Mouse (Mus musculus): ENCODE measurements around the gene Cdk6. TPM values are rescaled to one million over a fixed set of nuclear protein-coding genes. Genes with fewer than 3 reads are reported as not detected.

The Cdk6 gene
- total and polyA plus RNA-seq, 3 experiments = 40.4 to 171 (median 50.8) TPM

DNA sequence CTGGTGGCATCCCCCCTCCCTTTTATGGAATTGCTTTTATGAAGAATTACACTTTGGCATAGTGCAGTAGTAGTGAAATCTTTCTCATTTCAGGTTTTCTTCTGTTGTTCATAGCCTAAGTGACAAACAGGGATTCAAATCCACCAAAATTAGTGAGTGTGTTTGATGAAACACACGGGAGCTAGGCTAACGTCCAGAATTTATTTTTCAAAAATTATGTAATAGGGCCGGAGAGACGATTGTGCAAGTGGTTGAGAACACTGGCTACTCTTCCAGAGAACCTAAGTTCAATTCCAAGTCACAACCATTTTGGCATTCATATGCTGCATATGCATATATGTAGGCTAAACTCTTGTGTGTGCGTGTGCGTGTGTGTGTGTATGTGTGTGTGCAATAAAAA lies 16.2 kb downstream of the Cdk6 start:
- dilution Hi-C loops (cut with MboI; ENCODE audit: extremely low pct_ligation_motif_present, extremely low pct_unique_long_range_greater_than_20kb, low sequenced_read_pairs) (no loop called here), in situ Hi-C loops (cut with MboI; ENCODE audit: low pct_ligation_motif_present, low pct_unique_long_range_greater_than_20kb, low sequenced_read_pairs) (no loop called here)
- peak overlapping the region; percentile 90 for H3K4me2 ChIP-seq (ENCODE audit: insufficient read depth, low read depth, poor library complexity, severe bottlenecking)
- H3K36me3 ChIP-seq (replicated peaks in 1 of 2; ENCODE audit: control insufficient read depth in 1 of 2, insufficient read depth in 1 of 2, low read length in 1 of 2) = peaks cover 0 to 29% of the 10 kb centered on the region in 2 experiments
- H3K9ac ChIP-seq (ENCODE audit: insufficient read depth, low read depth) = peak overlapping the region; percentile 57
- H3K79me2 ChIP-seq (replicated peaks; ENCODE audit: control insufficient read depth, extremely low read depth, insufficient read depth, poor library complexity, severe bottlenecking) = peaks cover 70% of the 10 kb centered on the region
- no peak overlapping the region for H3K4me3 ChIP-seq (replicated peaks in 1 of 3; ENCODE audit: low read depth in 2 of 3, low read length in 2 of 3, poor library complexity in 1 of 3)
- H3K9me3 ChIP-seq (replicated peaks; ENCODE audit: low read length) = no peaks in the 10 kb centered on the region
- H3K27ac ChIP-seq (ENCODE audit: insufficient read depth, low read depth) = peak overlapping the region; percentile 97
- peaks cover 24 to 88% of the 10 kb centered on the region in 2 experiments for H3K4me1 ChIP-seq (ENCODE audit: control insufficient read depth in 1 of 2, insufficient read depth in 2 of 2)
- TF ChIP-seq NRF1 (IDR thresholded peaks at IDR 0.05; ENCODE audit: low read depth, low read length) = no peak
- TF ChIP-seq ZKSCAN1 (IDR thresholded peaks at IDR 0.05; ENCODE audit: borderline replicate concordance, low read depth, low read length) = no peak
- no peak for TF ChIP-seq JUND (conservative IDR thresholded peaks at IDR 0.05; ENCODE audit: low read depth, low read length)
- no peak for TF ChIP-seq ELF1 (IDR thresholded peaks at IDR 0.05; ENCODE audit: low read depth, low read length)
- TF ChIP-seq MEF2A (IDR thresholded peaks at IDR 0.05; ENCODE audit: borderline replicate concordance, low read depth, low read length) = no peak
- TF ChIP-seq CHD1 (IDR thresholded peaks at IDR 0.05; ENCODE audit: low read depth, low read length) = no peak
- TF ChIP-seq TBP (conservative IDR thresholded peaks at IDR 0.05; ENCODE audit: low read depth, low read length) = no peak
- TF ChIP-seq JUN (IDR thresholded peaks at IDR 0.05; ENCODE audit: insufficient read depth, low read depth, low read length) = no peak
- no peak for DNase-seq (ENCODE audit: extremely low read depth)
- no peaks in the 10 kb centered on the region for H3K27me3 ChIP-seq (replicated peaks)

- peak overlapping the region; percentile 60; the same call in 1 of the 2 replicates for H3K4me2 ChIP-seq (ENCODE audit: insufficient read depth, low read depth, poor library complexity, severe bottlenecking)
- H3K4me3 ChIP-seq (replicated peaks in 1 of 3; ENCODE audit: low read depth in 2 of 3, low read length in 2 of 3, poor library complexity in 1 of 3) = no peak overlapping the region
- H3K9ac ChIP-seq (ENCODE audit: insufficient read depth, low read depth) = peak overlapping the region; percentile 55
- no peaks in the 10 kb centered on the region for H3K27me3 ChIP-seq (replicated peaks)
- H3K4me1 ChIP-seq (ENCODE audit: control insufficient read depth in 1 of 2, insufficient read depth in 2 of 2) = peaks cover 33 to 96% of the 10 kb centered on the region in 2 experiments
- H3K79me2 ChIP-seq (replicated peaks; ENCODE audit: control insufficient read depth, extremely low read depth, insufficient read depth, poor library complexity, severe bottlenecking) = peaks cover 78% of the 10 kb centered on the region
- H3K36me3 ChIP-seq (replicated peaks in 1 of 2; ENCODE audit: control insufficient read depth in 1 of 2, insufficient read depth in 1 of 2, low read length in 1 of 2) = peaks cover 5 to 43% of the 10 kb centered on the region in 2 experiments
- TF ChIP-seq BHLHE40 (IDR thresholded peaks at IDR 0.05; ENCODE audit: low read depth, low read length) (peak; percentile 33; the same call in 1 of the 2 replicates), RCOR1 (conservative IDR thresholded peaks at IDR 0.05; ENCODE audit: low read depth, low read length) (0 out of 2 replicates have a peak, but pooled peaks have one; percentile 13), USF2 (conservative IDR thresholded peaks at IDR 0.05; ENCODE audit: low read depth, low read length) (no peak), MYC (IDR thresholded peaks at IDR 0.05; ENCODE audit: low read depth, low read length) (peak; percentile 58; the same call in 1 of the 2 replicates), MAX (IDR thresholded peaks at IDR 0.05; ENCODE audit: low read length) (no peak), TBP (conservative IDR thresholded peaks at IDR 0.05; ENCODE audit: low read depth, low read length) (0 out of 2 replicates have a peak, but pooled peaks have one; percentile 24), NRF1 (IDR thresholded peaks at IDR 0.05; ENCODE audit: low read depth, low read length) (no peak), RAD21 (IDR thresholded peaks at IDR 0.05; ENCODE audit: low read depth, low read length) (no peak), ELF1 (IDR thresholded peaks at IDR 0.05; ENCODE audit: low read depth, low read length) (peak; percentile 83), MAFK (IDR thresholded peaks at IDR 0.05; ENCODE audit: insufficient replicate concordance, low read length) (peak; percentile 100), CHD1 (IDR thresholded peaks at IDR 0.05; ENCODE audit: low read depth, low read length) (peak; percentile 71), ETS1 (conservative IDR thresholded peaks at IDR 0.05; ENCODE audit: low read depth, low read length) (peak; percentile 78), TCF12 (IDR thresholded peaks at IDR 0.05; ENCODE audit: low read depth, low read length) (peak; percentile 53; the same call in 1 of the 2 replicates), JUN (IDR thresholded peaks at IDR 0.05; ENCODE audit: insufficient read depth, low read depth, low read length) (peak; percentile 30; the same call in 1 of the 2 replicates), JUND (conservative IDR thresholded peaks at IDR 0.05; ENCODE audit: low read depth, low read length) (peak; percentile 61; the same call in 1 of the 2 replicates), POLR2A (IDR thresholded peaks at IDR 0.05; ENCODE audit: low read depth, low read length) (peak; percentile 48), CTCF (conservative IDR thresholded peaks at IDR 0.05 in 1 of 2, IDR thresholded peaks at IDR 0.05 in 1 of 2; ENCODE audit: low read depth in 2 of 2, low read length in 2 of 2) (no peak), MEF2A (IDR thresholded peaks at IDR 0.05; ENCODE audit: borderline replicate concordance, low read depth, low read length) (peak; percentile 60; the same call in 1 of the 2 replicates), USF1 (IDR thresholded peaks at IDR 0.05; ENCODE audit: low read depth, low read length) (no peak), POLR2AphosphoS2 (IDR thresholded peaks at IDR 0.05; ENCODE audit: low read depth, low read length) (peak; percentile 52; the same call in 1 of the 2 replicates), MXI1 (IDR thresholded peaks at IDR 0.05; ENCODE audit: low read depth, low read length) (peak; percentile 21; the same call in 1 of the 2 replicates), IRF4 (IDR thresholded peaks at IDR 0.05; ENCODE audit: low read depth, low read length) (peak; percentile 65; the same call in 1 of the 2 replicates)
- H3K27ac ChIP-seq (ENCODE audit: insufficient read depth, low read depth) = peak overlapping the region; percentile 81
- dilution Hi-C loops (cut with MboI; ENCODE audit: extremely low pct_ligation_motif_present, extremely low pct_unique_long_range_greater_than_20kb, low sequenced_read_pairs) (no loop called here), in situ Hi-C loops (cut with MboI; ENCODE audit: low pct_ligation_motif_present, low pct_unique_long_range_greater_than_20kb, low sequenced_read_pairs) (no loop called here)
- peak; percentile 68 for DNase-seq (ENCODE audit: extremely low read depth)
- H3K9me3 ChIP-seq (replicated peaks; ENCODE audit: low read length) = no peaks in the 10 kb centered on the region
These were observed 17.6 kb downstream of the Cdk6 start for GRCm38 (mm10) chr5:3358687-3359520.

All from CH12.LX (cell line).